Mouse (Mus musculus) kidney, postnatal 14 days (tissue): ENCODE data around the gene Tcl1b5.
"Not testable (repeated sequence)": the region's sequence is repeated elsewhere in the genome, so short reads cannot be mapped to it uniquely, and the experiment has no call there.

Source experiments
- DNase-seq: peaks from one replicate; pipeline ENCODE4 v3.0.0; 2022; ENCODE audit warnings: mixed read lengths

The Tcl1b5 gene

DNA sequence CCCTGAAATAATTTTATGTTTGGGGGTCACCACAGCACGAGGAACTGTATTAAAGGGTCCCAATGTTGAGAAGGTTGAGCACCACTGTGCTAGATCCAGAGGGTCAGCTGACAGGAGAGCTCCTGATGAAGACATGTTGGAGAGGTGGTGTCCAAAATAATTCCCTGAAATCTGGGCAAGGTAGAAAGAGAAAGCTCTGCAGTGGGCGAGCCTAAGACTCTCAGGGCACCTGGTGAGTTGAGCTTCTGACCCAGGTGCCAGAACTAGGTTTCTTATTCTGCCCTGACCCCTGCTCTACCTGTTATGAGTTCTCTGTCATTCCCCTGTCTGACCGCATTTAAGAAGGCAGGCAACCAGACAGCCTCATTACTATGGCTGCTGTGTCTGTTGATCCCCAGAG is at the start of gene Tcl1b5:
Tcl1b5 (plus strand) TSS at position 301 of the 400 bp plus-strand sequence.
- not testable (repeated sequence) for DNase-seq

DNA sequence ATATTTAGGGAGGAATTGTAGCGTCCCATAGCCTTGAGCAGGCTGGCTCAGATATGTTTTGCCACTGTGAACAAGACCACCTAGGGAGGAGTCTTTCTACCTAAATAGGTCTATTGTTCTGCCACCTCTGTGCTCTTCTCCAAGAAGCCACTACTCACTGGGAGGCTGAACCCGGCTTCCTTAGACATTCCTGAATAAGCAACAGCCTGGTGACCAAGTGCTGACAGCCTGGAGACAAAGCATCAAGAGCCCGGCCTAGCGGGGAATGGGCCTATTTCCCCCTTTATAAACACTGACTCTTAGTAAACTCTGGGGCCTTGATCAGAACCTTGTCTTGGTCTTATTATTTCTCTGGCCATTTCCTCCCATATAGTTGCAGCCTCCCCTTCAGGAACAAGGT is 49.6 kb upstream of the Tcl1b5 start:
- DNase-seq, result no peak

- no peak for DNase-seq
These were observed 48.5 kb upstream of the Tcl1b5 start for GRCm38 (mm10) chr12:105127607-105128006.

GRCm38 (mm10) chr12:105129494-105130205 is 46.5 kb upstream of the Tcl1b5 start:
- not testable (repeated sequence) for DNase-seq

DNA sequence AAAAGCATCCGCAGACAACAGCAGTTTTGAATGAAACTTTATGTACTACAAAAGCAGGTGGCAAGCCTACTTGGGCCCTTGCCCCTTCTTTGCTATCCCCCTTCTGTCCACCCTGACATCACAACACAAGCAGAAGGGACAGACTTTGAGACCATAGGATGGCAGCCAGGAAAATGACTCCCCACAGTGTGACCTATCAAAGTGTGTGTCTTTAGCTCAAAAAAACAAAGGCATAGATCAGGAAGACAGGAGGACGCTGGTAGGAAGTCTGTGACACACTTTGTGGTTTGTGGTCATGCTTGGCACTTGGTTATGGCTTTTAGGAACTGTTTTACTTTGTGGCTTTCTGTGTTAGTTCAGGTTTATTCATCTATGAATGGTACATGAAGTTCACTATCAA is 42.0 kb upstream of the Tcl1b5 start:
- not testable (repeated sequence) for DNase-seq

- DNase-seq, result not testable (repeated sequence)
These were observed 41.3 kb upstream of the Tcl1b5 start for GRCm38 (mm10) chr12:105134826-105135225.

DNA sequence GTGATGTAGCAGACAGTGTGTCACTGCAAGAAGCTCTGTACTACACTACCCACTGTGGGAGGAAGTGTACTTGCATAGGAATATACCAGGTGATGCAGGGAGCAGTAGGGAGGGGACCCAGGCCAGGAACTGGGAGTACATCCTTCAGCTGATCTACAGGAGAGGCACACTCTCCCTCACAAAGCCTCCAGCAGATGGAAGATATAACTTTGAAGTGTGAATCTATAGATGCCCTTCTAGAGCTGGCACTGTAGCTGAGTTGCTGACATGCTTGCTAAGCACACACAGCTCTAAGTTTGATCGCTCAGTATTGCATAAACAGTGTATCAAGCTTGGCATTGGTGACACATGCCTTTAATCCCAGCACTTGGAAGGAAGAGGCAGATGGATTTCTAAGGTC is 38.4 kb upstream of the Tcl1b5 start:
- DNase-seq, result not testable (repeated sequence)

DNA sequence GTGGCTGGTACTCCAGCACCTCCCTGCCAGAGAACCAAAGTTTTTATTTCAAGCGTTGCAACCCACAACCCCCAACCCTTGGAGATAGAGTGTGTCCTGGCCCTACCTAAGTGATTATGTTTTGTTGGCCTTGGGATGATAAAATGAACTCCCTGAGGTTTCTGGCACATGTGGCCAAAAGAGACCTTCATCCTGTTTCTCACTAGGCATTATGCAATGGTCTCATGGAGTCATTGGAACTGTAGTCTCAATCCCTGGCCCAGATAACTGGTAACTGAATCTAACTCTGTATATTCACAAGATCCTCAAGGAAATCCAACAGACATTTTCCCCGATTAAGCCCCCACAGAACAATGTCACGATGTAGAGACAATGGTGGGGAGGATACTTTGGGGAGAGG is 33.0 kb upstream of the Tcl1b5 start:
- no peak for DNase-seq

- not testable (repeated sequence) for DNase-seq
These were observed 31.2 kb upstream of the Tcl1b5 start for GRCm38 (mm10) chr12:105144928-105145327.

DNA sequence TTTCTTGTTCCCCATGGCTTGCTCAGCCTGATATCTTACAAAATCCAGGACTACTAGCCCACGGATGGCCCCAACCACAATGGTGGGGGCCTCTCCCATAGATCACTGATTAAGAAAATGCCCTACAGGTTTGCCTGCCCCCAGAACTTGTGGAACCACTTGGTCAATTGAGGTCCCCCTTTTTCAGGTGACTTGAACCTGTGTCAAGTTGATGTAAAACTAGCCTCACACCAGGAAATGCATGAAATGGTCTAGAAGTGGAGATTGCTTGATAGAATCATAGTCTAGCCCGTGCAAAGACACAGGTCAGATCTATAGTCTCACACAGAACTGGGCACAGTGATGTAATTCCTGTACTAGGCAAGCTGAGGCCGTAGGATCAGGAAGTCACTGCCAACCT is 30.4 kb upstream of the Tcl1b5 start, which contains the start of gene Tcl1b2:
Tcl1b2 (plus strand) TSS at position 301 of the 400 bp plus-strand sequence.
- DNase-seq, result no peak

GRCm38 (mm10) chr12:105155286-105155685 is 20.9 kb upstream of the Tcl1b5 start:
- DNase-seq, result not testable (repeated sequence)

DNA sequence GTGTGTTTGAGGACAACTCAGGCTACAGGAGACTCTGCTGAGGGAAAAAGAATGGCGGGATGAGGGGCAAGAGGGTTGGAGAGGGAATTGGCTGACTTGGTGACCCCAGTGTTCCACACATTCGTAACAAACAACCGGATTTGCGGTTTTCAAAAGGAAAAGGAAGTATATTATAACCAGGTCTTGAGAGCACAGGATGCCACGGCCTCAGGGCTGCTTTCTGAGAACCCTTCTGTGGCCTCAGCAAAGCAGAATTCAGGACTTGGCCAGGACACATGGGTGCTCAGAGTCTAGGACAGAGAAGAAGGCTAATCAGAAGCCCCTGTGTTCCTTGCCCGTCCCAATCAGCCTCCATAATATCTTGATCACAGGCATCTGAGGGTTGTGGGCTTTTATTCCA is 17.3 kb upstream of the Tcl1b5 start:
- DNase-seq, result no peak

GRCm38 (mm10) chr12:105159390-105159789 is 16.8 kb upstream of the Tcl1b5 start, which contains the start of gene Tcl1b1:
Gene Tcl1b1, plus strand, starts transcription at chr12:105159690.
- no peak for DNase-seq

GRCm38 (mm10) chr12:105166734-105167133 is 9.4 kb upstream of the Tcl1b5 start:
- DNase-seq, result no peak

- no peak for DNase-seq
These were observed 2.8 kb upstream of the Tcl1b5 start for GRCm38 (mm10) chr12:105173366-105173765.

DNA sequence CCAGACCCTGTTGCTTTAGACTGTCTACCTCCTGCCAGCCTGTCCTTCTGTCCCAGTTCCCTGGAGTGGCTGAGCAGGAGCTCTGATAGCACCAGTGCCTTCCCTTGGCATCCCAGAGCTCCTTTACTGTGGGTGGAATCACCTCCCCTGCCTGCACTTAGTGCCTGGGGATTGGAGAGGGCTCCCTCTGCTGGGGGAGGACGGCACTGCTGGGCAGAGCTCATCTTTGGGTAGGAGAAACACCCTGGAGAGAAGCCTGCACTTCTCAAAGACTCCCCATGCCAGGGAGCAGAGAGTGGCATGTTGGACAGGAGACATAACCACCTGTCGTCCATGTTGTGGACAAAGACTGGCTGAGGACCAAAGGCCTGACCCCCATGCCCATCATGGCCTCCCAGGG is 1.8 kb upstream of the Tcl1b5 start:
- DNase-seq, result peak; percentile 47

DNA sequence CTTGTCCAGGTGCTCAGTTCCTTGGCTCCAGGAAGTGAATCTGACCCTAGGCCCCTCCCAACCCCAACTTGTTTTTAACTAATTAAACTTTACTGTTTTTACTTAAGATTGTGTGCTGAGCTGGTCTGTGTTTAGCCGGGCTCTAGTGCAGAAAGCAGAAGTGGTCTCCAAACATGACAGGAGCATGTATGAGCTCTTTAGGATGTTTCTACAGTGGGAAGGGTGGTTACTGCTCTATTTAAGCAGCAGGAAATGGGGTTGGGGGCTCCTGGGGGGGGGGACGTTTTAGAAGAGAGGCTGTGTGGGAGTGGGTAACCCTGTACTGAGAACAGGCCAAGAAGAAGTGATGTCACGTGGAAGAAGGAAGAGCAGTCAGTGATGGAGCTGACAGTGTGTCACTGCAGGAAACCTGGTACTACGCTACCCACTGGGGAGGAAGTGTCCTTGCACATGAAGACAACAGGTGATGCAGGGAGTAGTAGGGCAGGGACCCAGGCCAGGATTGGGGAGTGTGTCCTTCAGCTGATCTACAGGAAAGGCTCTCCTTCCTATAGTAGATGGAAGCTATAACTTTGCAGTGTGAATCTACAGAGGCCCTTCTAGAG is 5.0 kb downstream of the Tcl1b5 start:
- DNase-seq, result not testable (repeated sequence)

DNA sequence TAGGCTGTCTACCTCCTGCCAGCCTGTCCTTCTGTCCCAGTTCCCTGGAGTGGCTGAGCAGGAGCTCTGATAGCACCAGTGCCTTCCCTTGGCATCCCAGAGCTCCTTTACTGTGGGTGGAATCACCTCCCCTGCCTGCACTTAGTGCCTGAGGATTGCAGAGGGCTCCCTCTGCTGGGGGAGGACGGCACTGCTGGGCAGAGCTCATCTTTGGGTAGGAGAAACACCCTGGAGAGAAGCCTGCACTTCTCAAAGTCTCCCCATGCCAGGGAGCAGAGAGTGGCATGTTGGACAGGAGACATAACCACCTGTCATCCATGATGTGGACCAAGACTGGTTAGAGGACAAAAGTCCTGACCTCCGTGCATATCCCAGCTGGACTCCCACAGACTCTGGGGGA is 12.8 kb downstream of the Tcl1b5 start:
- DNase-seq, result peak; percentile 4

- DNase-seq, result not testable (repeated sequence)
These were observed 14.6 kb downstream of the Tcl1b5 start, which contains the start of gene Tcl1b3 for GRCm38 (mm10) chr12:105190743-105191142. Gene Tcl1b3, plus strand, starts transcription at chr12:105191043.

GRCm38 (mm10) chr12:105199684-105200497 is 23.7 kb downstream of the Tcl1b5 start:
- DNase-seq, result not testable (repeated sequence)

DNA sequence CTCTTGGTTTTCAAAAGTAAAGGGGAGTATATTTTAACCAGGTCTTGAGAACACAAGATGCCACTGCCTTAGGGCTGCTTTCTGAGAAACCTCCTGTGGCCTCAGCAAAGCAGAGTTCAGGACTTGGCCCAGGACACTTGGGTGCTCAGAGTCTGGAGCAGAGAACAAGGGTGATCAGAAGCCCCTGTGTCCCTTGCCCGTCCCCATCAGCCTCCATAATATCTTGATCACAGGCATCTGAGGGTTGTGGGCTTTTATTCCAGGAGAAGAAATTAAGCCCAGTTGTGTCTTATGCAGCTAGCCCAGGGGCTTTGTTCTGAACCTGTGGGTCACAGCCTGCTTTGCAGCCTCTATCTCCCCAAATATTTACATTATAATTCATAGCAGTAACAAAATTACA is 25.5 kb downstream of the Tcl1b5 start, which contains the start of gene Tcl1b4:
Tcl1b4 (plus strand) TSS at position 301 of the 400 bp plus-strand sequence.
- not testable (repeated sequence) for DNase-seq

DNA sequence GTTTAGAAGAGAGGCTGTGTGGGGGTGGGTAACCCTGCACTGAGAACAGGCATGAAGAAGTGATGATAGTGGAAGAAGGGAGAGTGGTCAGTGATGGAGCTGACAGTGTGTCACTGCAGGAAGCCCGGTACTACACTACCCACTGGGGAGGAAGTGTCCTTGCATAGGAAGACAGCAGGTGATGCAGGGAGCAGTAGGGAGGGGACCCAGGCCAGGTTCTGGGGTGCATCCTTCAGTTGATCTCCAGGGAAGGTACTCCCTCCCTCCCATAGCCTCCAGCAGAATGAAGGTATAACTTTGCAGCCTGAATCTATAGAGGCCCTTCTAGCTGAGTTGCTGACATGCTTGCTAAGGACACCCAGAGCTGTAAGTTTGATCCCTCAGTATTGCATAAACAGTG is 30.9 kb downstream of the Tcl1b5 start:
- no peak for DNase-seq

GRCm38 (mm10) chr12:105208441-105208840 is 32.3 kb downstream of the Tcl1b5 start:
- DNase-seq, result no peak
